Mouse (Mus musculus): ENCODE data around the gene Arfgap2. TPM values are rescaled to one million over a fixed set of nuclear protein-coding genes. Genes with fewer than 3 reads are reported as not detected.

Gene Arfgap2
- polyA plus RNA-seq, 1 experiment from 2014 or later: 95.7 TPM

DNA sequence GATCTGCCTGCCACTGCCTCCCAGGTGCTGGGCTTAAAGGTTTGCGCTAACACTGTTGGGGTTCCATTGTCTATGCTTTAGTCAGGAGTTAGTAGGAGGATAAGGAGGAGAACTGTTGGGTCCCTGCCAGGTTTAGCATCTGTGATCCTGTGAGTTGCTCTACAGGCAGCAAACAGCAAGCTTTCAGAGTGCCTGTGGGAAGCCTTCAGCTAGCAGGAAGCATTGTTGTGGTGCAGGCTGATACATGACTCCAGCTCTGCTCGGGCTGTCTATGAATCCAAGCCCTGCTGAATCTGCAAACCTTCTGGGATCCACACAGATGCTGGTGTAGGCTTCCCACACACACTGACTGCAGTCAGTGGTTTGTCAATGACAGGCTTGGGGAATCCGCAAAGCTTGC is 21.4 kb upstream of the Arfgap2 start:
- Histone ChIP-seq H3K9ac (ENCODE audit: low read depth, low read length) (peak overlapping the region; percentile 12; the same call in 1 of the 2 replicates), H3K27me3 (replicated peaks; ENCODE audit: control insufficient read depth, insufficient read depth, low read length) (no peaks in the 10 kb centered on the region), H3K9me3 (ENCODE audit: control insufficient read depth, low read length) (no peaks in the 10 kb centered on the region), H3K4me2 (no peak overlapping the region), H3K4me1 (replicated peaks; ENCODE audit: control insufficient read depth, insufficient read depth, low read length) (peaks cover 13% of the 10 kb centered on the region), H3K4me3 (ENCODE audit: low read depth, low read length) (no peak overlapping the region), H3K36me3 (ENCODE audit: control insufficient read depth, insufficient read depth, low read length) (no peaks in the 10 kb centered on the region), H3K27ac (ENCODE audit: low read depth, low read length) (no peak overlapping the region)
- DNase-seq (ENCODE audit: low spot score): no peak
- 68% methylated on average over 3 of the region's 3 CpGs for WGBS
- ATAC-seq (replicated peaks; ENCODE audit: low FRiP score): no peak

DNA sequence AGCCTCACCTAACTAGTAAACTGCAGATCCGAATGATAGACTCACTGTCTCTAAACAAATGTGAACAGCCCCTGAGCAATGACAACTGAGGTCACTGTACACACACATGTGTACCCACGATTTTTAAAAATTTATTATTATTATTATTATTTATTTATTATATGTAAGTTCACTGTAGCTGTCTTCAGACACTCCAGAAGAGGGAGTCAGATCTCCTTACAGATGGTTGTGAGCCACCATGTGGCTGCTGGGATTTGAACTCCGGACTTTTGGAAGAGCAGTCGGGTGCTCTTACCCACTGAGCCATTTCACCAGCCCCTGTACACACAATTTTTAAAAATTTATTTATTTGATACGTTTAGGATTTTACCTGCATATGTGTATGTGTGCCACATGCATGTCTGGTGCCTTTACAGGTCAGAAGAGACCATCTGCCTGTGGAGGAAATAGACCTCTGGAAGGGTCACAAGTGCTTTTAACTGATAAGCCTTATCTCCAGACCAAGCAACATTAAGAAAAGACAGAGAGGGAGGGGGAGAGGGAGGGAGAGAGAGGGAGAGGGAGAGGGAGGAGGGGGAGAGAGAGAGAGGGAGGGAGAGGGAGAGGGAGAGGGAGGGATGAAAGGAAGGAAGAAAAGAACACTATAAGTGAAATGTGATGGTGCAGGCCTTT is 20.1 kb upstream of the Arfgap2 start:
- Histone ChIP-seq H3K9ac (ENCODE audit: low read depth, low read length) (no peak overlapping the region), H3K36me3 (ENCODE audit: control insufficient read depth, insufficient read depth, low read length) (no peaks in the 10 kb centered on the region), H3K4me3 (ENCODE audit: low read depth, low read length) (no peak overlapping the region), H3K9me3 (ENCODE audit: control insufficient read depth, low read length) (no peaks in the 10 kb centered on the region), H3K27ac (ENCODE audit: low read depth, low read length) (peak overlapping the region; percentile 36; the same call in 1 of the 2 replicates), H3K27me3 (replicated peaks; ENCODE audit: control insufficient read depth, insufficient read depth, low read length) (no peaks in the 10 kb centered on the region), H3K4me1 (replicated peaks; ENCODE audit: control insufficient read depth, insufficient read depth, low read length) (peaks cover 13% of the 10 kb centered on the region), H3K4me2 (no peak overlapping the region)
- peak; percentile 90 for ATAC-seq (replicated peaks; ENCODE audit: low FRiP score)
- DNase-seq (ENCODE audit: low spot score): no peak
- 47% methylated on average over 5 of the region's 5 CpGs for WGBS

DNA sequence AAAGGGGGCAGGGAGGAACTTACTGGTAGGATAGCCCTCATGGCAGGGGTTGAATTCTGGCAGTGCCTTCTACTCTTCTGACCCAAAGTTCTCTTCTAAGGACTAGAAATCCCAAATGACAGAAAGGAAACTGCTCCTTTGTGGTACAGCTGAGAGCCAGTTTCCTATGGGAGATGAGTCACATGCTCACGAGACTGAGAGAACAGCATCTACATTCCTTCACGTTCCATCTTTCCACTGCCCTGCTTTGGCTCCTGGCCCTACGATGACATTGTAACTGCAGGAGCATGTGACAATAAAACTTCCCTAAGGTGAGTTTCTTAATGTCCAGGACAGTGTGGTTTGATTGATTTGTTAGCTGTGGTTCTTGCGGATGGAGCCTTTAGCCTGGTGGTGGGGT is 16.4 kb upstream of the Arfgap2 start:
- H3K36me3 ChIP-seq (ENCODE audit: control insufficient read depth, insufficient read depth, low read length): no peaks in the 10 kb centered on the region
- H3K27me3 ChIP-seq (replicated peaks; ENCODE audit: control insufficient read depth, insufficient read depth, low read length): peaks cover 8% of the 10 kb centered on the region; the same call in 1 of the 2 replicates
- H3K4me3 ChIP-seq (ENCODE audit: low read depth, low read length): no peak overlapping the region
- H3K4me2 ChIP-seq: no peak overlapping the region
- ATAC-seq (replicated peaks; ENCODE audit: low FRiP score): no peak
- no peak for DNase-seq (ENCODE audit: low spot score)
- no peak overlapping the region for H3K9ac ChIP-seq (ENCODE audit: low read depth, low read length)
- H3K4me1 ChIP-seq (replicated peaks; ENCODE audit: control insufficient read depth, insufficient read depth, low read length): peaks cover 8% of the 10 kb centered on the region
- no peak overlapping the region for H3K27ac ChIP-seq (ENCODE audit: low read depth, low read length)
- H3K9me3 ChIP-seq (ENCODE audit: control insufficient read depth, low read length): no peaks in the 10 kb centered on the region
- WGBS: 88% methylated on average over 4 of the region's 4 CpGs

DNA sequence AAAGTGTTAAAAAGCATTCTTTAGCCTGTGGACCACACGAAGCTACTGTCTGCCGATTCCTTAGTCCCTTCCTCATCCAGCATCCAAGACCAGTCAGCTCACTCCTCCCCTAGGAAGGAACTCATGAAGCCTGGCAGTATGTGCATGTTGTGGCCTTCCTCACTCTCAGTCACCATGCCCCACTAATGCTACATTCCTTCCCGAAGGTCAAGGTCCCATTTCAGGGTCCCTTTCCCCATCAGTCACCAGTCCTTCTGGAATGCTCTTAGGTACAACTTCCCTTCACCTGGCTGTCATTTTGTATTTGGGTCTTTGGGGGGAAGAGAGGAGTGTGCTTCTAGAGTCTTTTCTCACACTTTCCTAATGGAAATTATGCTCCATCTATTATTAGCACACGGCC is 12.8 kb upstream of the Arfgap2 start:
- 0 out of 2 replicates have a peak, but pooled peaks cover 5% of the 10 kb centered on the region for H3K4me1 ChIP-seq (replicated peaks; ENCODE audit: control insufficient read depth, insufficient read depth, low read length)
- H3K9ac ChIP-seq (ENCODE audit: low read depth, low read length): no peak overlapping the region
- H3K9me3 ChIP-seq (ENCODE audit: control insufficient read depth, low read length): no peaks in the 10 kb centered on the region
- no peak overlapping the region for H3K4me3 ChIP-seq (ENCODE audit: low read depth, low read length)
- WGBS: 72% methylated on average over 4 of the region's 4 CpGs
- no peak overlapping the region for H3K4me2 ChIP-seq
- no peak overlapping the region for H3K27ac ChIP-seq (ENCODE audit: low read depth, low read length)
- no peaks in the 10 kb centered on the region for H3K36me3 ChIP-seq (ENCODE audit: control insufficient read depth, insufficient read depth, low read length)
- DNase-seq (ENCODE audit: low spot score): no peak
- no peak for ATAC-seq (replicated peaks; ENCODE audit: low FRiP score)
- peaks cover 44% of the 10 kb centered on the region for H3K27me3 ChIP-seq (replicated peaks; ENCODE audit: control insufficient read depth, insufficient read depth, low read length)

DNA sequence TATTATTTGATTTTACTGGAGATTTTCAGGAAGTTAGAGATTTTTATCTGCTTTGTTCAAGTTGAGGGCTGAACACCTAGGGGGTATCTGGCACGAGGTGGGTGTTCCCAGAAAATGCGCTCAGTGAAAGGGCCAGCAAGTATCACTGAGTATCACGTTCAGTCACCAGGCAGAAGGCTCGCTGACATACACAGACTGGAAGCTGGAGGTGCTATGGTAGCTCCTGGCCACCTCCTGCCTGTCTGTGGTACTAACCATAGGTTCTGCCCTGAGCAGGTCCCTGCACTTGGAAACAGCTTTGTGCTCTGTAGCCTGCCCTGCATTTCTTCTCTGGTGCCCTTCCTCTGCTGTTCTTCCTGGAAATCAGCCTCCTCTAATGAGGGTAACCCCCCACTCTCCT is 12.3 kb upstream of the Arfgap2 start:
- no peak for ATAC-seq (replicated peaks; ENCODE audit: low FRiP score)
- Histone ChIP-seq H3K27me3 (replicated peaks; ENCODE audit: control insufficient read depth, insufficient read depth, low read length) (peaks cover 49% of the 10 kb centered on the region), H3K4me2 (no peak overlapping the region), H3K4me3 (ENCODE audit: low read depth, low read length) (no peak overlapping the region), H3K4me1 (replicated peaks; ENCODE audit: control insufficient read depth, insufficient read depth, low read length) (0 out of 2 replicates have a peak, but pooled peaks cover 5% of the 10 kb centered on the region), H3K27ac (ENCODE audit: low read depth, low read length) (no peak overlapping the region), H3K36me3 (ENCODE audit: control insufficient read depth, insufficient read depth, low read length) (no peaks in the 10 kb centered on the region), H3K9me3 (ENCODE audit: control insufficient read depth, low read length) (no peaks in the 10 kb centered on the region), H3K9ac (ENCODE audit: low read depth, low read length) (no peak overlapping the region)
- no peak for DNase-seq (ENCODE audit: low spot score)
- WGBS: 48% methylated on average over 4 of the region's 4 CpGs

DNA sequence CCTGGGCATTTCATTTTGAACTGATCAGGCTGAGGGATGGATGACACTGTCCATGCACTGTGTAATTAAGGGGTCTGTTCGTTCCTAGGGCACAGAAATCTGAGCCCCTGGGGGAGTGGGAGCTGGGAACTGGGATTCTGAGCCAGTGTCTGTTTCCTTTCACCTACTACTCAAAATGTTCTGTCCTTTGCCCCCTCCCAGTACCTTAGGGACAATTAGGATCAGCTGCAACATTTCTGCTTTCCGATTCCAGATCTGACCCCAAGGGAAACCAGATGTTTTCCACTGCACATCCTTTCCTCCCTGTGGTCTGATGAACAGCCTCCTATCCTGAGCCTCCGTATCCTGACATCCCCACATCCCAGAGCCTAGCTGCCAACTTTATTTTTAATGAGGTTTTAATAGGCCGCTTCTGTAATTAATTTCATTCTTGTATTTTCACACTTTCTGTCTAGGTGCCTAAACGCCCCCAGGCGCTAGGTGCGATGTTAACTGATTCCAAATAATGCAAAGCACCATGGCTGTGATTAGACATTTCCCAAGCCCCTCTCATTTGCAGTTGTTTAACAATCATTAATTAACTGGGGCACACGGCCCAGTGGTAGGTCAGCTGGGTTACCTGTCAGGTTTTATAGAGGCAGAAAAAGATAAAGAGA is 9.9 kb upstream of the Arfgap2 start:
- H3K4me1 ChIP-seq (replicated peaks; ENCODE audit: control insufficient read depth, insufficient read depth, low read length): 0 out of 2 replicates have a peak, but pooled peaks cover 8% of the 10 kb centered on the region
- H3K9me3 ChIP-seq (ENCODE audit: control insufficient read depth, low read length): no peaks in the 10 kb centered on the region
- no peak overlapping the region for H3K4me2 ChIP-seq
- DNase-seq (ENCODE audit: low spot score) (no peak), ATAC-seq (replicated peaks; ENCODE audit: low FRiP score) (no peak)
- H3K27me3 ChIP-seq (replicated peaks; ENCODE audit: control insufficient read depth, insufficient read depth, low read length): peaks cover 57% of the 10 kb centered on the region
- H3K4me3 ChIP-seq (ENCODE audit: low read depth, low read length): no peak overlapping the region
- no peak overlapping the region for H3K9ac ChIP-seq (ENCODE audit: low read depth, low read length)
- WGBS: 40% methylated on average over 8 of the region's 8 CpGs
- H3K27ac ChIP-seq (ENCODE audit: low read depth, low read length): no peak overlapping the region
- no peaks in the 10 kb centered on the region for H3K36me3 ChIP-seq (ENCODE audit: control insufficient read depth, insufficient read depth, low read length)

DNA sequence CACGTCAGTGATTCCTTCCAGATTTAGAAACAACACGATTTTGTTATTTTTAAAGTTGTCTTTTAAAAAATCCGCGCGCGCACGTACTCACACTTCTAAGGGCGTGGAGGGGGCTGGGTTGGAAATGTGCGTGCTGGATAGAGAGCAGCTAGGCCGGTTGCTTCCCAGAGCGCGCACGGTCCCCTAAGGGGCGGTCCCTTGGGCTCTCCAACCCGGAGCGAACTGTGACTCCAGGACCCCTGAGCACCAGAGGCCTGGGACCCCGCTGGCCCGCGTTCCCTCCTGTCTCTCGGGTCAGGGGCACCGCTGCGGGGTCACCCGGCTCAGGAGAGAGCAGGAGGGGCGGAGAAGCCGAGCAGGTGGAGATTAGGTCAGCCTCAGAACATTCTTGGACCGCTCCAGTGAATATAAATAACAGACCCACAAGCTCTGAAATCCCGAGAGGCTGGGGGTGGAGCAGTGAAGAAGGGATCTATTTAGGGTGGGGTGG is 9.1 kb upstream of the Arfgap2 start, which contains the start of gene Pacsin3:
Gene Pacsin3 (plus strand): TSS at position 294 of the 490 bp plus-strand sequence.
- peaks cover 57% of the 10 kb centered on the region for H3K27me3 ChIP-seq (replicated peaks; ENCODE audit: control insufficient read depth, insufficient read depth, low read length)
- peak within 1 kb of the TSS; percentile 46 for H3K9ac ChIP-seq (ENCODE audit: low read depth, low read length)
- peak within 1 kb of the TSS; percentile 81 for H3K4me2 ChIP-seq
- no peak for DNase-seq (ENCODE audit: low spot score)
- ATAC-seq (replicated peaks; ENCODE audit: low FRiP score): no peak
- no peak within 1 kb of the TSS; the same call in 1 of the 2 replicates for H3K27ac ChIP-seq (ENCODE audit: low read depth, low read length)
- H3K4me1 ChIP-seq (replicated peaks; ENCODE audit: control insufficient read depth, insufficient read depth, low read length): 0 out of 2 replicates have a peak, but pooled peaks cover 8% of the 10 kb centered on the region
- no peaks in the 10 kb centered on the region for H3K36me3 ChIP-seq (ENCODE audit: control insufficient read depth, insufficient read depth, low read length)
- no peaks in the 10 kb centered on the region for H3K9me3 ChIP-seq (ENCODE audit: control insufficient read depth, low read length)
- WGBS: 2% methylated on average over 27 of the region's 27 CpGs
- peak within 1 kb of the TSS; percentile 61 for H3K4me3 ChIP-seq (ENCODE audit: low read depth, low read length)

DNA sequence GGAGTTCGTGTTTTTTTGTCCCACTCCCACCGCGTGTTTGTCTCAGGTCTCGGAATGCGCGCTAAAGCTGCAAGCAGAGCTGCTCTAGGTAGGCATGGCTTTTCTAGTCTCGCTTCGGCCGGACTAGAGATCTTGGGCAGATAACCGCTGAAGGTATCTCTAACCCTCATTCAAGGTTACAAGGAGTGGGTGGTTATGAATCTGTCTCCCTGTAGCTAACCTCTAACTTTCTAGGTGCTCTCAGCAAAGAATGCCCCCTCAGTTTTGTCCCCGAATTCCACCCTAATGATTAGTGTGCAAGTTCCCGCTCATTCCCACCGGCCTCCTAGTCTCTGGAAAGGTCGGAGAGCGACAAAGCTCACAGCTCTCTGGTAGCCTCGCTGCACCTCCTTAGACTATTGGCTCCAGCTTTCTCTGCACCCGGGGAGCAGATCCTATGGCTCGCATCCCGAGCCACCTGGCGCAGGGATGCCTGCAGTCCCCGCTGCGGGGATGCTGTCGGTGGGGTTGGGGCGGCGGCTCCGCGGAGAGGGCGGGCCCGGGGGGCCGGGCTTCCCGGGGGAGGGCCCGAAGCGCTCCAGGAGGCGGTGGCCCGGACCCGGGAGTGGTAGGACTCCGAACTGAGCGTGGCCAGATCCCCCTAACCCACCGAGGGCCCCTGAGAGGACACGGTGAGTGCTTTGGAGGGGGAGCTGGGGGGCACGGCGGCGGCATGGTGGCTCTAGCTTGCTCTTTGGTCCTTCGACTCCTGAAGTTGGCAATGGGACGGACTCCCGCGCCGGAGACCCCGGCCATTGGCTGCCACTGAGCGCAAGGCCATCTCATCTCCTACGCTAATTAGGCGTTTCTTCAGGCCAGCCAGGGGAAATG is 8.3 kb upstream of the Arfgap2 start:
- DNase-seq (ENCODE audit: low spot score) (peak; percentile 79), ATAC-seq (replicated peaks; ENCODE audit: low FRiP score) (peak; percentile 64)
- no peak overlapping the region; the same call in 1 of the 2 replicates for H3K27ac ChIP-seq (ENCODE audit: low read depth, low read length)
- H3K9ac ChIP-seq (ENCODE audit: low read depth, low read length): peak overlapping the region; percentile 46
- H3K4me3 ChIP-seq (ENCODE audit: low read depth, low read length): peak overlapping the region; percentile 61
- H3K4me2 ChIP-seq: peak overlapping the region; percentile 81
- H3K27me3 ChIP-seq (replicated peaks; ENCODE audit: control insufficient read depth, insufficient read depth, low read length): peaks cover 57% of the 10 kb centered on the region
- peaks cover under 1% of the 10 kb centered on the region; the same call in 1 of the 2 replicates for H3K36me3 ChIP-seq (ENCODE audit: control insufficient read depth, insufficient read depth, low read length)
- H3K4me1 ChIP-seq (replicated peaks; ENCODE audit: control insufficient read depth, insufficient read depth, low read length): 0 out of 2 replicates have a peak, but pooled peaks cover 8% of the 10 kb centered on the region
- no peaks in the 10 kb centered on the region for H3K9me3 ChIP-seq (ENCODE audit: control insufficient read depth, low read length)
- WGBS: 1% methylated on average over 52 of the region's 52 CpGs
